Mouse (Mus musculus): Measurements from ENCODE around the gene Phlda1. TPM values are rescaled to one million over a fixed set of nuclear protein-coding genes. Genes with fewer than 3 reads are reported as not detected.
"Not testable (repeated sequence)": the region's sequence is repeated elsewhere in the genome, so short reads cannot be mapped to it uniquely, and the experiment has no call there.

The Phlda1 gene
- 1 to 10 TPM; 3.4 to 3.7 TPM for total RNA-seq (2021)
- long read RNA-seq, experiment 1, transcript Phlda1-201 (2 exons, 1,949 nt), result major isoform, 7 of 8 reads
- long read RNA-seq, experiment 1, partial matches to known transcripts, result 0 of 8 reads
- long read RNA-seq, experiment 1, other reads (novel, unspliced or antisense), result 1 of 8 reads
- long read RNA-seq, experiment 2, partial matches to known transcripts, result 0 of 4 reads
- long read RNA-seq, experiment 2, other reads (novel, unspliced or antisense), result 2 of 4 reads

DNA sequence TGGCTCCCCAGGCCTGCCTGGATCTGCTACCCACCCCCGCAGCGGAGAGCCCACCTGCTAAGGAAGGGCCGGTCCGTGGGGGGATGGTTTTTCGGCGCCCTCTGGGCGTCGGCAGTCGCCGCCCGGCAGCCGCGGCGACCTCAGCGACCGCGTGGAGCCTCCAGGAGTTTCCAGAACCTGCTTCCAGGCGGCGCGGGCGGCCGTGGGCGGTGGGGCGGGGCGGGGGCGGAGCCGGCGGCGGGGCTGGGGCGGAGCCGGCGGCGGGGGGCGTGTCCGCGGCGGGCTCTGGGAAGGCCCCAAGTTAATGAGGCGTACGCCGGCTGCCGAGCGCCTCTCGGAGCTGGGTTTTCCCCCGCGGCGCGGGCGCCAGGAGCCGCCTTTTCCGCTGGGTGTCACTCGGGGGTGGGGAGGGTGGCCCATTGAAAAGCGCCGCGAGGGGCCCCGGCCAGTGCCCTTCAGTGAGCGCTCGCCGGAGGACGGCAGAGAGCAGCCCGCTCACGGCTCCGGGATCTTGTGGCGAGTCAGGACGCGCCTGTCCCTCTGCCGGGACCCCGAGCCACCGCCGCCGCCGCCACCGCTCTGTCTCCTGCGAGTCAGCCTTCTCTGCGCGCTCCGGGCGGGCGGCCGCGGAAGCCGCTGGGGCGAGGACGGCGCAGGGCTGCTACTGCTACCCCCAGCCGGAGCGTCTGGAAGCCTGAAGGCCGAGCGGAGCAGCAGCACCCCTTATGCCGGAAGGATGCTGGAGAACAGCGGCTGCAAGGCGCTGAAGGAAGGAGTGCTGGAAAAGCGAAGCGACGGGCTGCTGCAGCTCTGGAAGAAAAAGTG is at the start of gene Phlda1:
Gene Phlda1, plus strand, starts transcription at position 186 of the 825 bp plus-strand sequence.
- peak; percentile 96 for DNase-seq

DNA sequence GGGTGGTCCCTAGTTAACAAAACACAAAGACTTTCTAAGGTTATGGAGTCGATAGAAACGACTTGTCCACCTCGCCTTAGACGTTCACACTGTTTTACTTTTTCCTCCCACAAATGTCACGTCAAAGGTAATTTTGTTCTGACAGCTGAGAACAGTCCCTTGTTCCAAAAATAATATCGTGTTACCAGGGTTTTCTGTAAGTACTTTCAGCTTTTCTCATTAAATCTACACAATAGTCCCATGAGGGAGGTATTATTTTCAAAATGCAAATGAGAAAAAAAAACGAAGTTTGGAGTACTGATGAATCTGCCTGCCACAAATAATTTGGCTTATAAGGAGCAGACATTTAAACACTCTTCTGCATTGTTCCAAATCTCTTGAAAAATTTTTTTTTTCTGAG is 48.0 kb upstream of the Phlda1 start:
- no peak for DNase-seq

DNA sequence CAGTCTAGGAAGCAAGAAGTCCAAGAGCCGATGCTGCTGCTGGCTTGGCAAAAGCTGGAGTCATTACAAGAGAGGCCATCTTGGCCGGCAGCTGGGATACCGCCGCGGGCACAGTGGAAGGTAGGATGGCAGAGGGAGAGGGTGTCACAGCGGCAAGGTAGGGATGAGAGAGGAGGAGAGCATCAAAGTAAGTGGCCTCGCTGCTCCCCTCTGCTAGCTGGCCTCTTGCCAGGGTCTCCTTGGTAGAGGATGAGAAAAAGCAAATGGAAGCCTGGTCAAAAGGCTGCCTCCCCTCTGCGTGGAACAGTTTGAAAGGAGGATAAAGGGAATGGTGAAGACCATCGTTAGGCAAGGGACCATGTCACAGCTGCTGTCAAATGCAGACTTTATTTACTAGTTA is 47.0 kb upstream of the Phlda1 start:
- no peak for DNase-seq

DNA sequence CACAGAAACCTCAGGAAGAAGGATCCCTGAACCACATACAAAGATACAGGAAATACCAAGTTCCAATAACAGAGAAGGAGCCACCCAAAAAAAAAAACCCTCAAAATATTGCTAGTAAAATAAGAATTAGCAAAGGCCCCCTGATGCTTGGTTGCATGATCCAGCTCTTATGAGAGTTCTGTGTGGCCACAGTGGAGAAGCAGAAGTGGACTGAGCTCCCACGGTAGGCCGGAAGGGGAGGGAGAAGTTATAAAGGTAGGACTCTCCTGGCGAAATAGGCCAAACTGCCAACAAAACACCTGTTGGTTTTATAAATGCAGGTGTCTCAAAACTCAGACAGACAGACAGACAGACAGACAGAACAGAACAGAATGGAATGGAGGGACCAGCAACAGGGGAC is 46.2 kb upstream of the Phlda1 start:
- no peak for DNase-seq

DNA sequence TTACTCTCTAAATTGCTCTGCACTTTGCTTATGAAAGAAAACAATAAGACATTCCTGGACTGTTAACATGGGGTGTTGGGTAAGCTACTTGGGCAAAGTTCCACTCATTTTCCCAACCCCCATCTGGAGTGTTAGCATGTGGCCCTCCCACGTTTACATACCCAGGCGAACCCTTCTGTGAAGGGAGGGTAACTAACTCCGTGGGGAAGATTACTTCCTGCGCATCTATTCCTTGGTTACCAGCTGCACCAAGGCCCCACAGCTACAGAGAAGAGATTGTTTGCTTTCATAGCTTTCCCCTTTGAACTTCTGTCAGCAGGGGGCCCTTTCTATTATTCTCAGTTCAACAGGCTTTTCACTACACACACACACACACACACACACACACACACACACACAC is 45.7 kb upstream of the Phlda1 start:
- DNase-seq, result no peak

DNA sequence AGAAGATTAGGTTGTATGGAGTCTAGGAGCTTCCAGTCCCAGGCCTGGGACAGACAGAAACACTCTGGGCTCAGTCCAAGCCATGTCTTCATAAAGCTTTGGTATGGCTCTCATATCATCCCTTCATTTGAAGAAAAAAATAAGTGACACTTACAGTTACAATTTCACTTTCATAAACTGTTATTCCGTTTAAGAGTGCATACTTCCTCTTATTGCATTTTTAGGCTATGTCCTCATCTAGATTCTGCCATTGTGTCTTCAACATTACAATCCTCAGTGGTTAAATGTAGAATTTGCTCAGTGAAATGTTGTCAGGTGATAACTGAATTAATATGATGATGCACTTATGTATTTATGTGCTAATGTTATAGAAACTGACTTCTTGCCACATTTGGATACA is 41.3 kb upstream of the Phlda1 start:
- no peak for DNase-seq

DNA sequence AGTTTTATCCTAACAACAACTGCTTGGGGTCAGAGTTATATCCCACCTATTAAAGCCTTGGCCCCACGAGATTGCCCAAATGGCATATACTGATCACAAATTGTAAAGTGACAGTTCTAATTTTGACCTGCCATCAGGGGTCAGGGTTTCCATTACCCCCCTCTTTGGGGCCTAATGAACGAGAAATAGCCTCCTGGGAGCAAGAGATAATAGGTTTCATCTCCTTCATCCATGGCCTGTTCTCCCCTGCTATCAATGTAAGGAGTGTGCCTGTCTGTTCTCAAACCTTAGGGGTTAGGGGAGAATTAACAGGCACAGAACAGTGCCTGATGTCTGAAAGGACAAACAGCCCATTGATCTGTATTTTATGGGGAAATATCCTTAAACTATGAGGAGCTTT is 40.7 kb upstream of the Phlda1 start:
- no peak for DNase-seq

DNA sequence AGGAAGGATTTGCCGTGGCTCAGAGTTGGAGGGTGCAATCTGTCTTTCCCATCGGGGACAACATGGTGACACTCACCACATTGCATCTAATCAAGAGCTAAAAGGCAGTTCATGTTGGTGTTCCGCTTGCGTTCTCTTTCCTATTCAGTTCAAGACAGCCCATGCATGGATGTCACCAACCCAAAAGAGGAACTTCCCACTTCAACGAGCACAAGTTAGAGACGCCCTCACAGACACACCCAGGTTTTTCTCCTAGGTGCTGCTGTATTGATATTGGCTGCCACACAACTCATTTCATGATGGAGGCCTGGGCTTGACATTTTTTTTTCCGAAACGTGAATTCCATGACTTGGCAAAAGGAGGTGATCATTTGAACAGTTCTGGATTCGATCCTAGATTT is 34.9 kb upstream of the Phlda1 start:
- no peak for DNase-seq

DNA sequence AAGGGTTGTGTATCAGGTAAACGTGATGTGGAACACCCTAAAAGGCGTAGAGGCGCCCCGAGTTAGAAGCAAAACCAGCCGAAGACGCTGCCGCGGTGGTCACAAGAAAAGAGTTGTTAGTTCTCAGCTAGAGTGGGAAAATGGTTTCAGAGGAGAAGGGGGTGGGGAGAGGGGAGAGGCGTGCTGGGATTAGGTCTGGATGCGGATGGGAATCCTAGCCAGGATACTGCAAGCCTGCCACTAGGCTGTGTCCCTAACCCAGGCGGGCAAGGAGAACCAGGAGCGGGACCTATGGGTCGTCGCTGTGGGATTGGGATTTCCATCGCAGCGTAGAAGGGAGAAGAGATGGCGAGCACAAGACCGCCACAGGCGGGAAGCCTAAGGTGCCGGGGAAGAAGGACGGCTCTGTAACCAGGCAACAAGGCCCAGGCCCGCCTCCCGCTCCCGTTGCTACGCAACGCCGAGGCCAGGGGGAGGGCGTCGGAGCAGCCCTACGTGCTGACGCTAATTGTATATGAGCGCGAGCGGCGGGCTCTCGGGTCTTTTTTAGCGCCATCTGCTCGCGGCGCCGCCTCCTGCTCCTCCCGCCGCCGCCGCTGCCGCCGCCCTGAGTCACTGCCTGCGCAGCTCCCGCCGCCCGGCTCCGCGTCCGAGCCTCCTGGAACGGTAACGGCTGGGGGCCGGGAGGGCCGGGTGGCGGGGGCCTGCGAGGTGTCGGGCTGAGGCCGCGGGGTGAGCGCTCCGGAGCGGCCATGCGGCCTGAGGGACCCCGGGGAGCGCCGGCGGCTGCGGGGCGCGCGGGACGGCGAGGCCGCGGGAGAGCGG is 33.2 kb upstream of the Phlda1 start, which contains the start of gene Nap1l1:
Gene Nap1l1, plus strand, starts transcription at position 538 of the 825 bp plus-strand sequence.
- DNase-seq, result peak; percentile 96

DNA sequence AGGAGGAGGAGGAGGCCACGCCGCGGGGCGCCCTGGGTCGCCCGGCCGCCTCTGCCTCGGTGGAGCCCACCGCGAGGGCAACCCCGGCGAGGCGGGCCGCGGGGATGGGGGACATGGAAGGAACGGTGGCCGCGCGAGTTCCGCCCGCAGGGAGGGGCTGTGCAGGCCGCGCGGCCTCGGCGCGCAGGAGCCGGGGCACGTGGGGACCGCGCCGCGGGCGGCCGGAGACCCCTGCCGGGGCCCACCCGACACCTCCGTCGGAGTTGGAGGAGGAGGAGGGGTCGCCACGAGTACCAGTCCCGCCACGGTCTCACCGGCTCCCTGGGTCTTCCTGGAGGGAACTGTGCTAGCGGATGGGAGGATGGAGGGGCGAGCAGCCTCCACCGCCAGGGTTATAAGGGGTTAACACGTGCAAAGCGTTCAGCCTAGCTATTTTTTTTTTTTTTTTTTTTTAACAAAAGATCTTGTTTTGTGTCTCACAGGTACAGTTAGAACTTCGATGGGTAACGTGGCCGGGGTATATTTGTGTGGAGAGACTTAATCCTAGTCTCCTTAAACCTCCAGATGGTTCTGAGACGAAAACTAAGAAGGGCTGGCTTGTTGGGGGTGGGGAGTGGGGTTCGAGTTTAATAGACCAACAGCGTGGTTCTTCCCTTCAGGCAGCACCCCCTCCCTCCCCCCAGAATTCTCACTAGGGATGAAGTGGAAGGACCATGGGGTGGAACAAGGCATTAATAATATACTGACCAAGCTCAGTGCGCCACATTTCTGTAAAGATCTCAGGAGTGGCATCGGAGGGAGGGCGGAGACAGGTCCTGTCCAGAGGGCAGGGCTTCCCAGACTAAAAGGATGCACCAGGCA is 32.3 kb upstream of the Phlda1 start:
- DNase-seq, result no peak

DNA sequence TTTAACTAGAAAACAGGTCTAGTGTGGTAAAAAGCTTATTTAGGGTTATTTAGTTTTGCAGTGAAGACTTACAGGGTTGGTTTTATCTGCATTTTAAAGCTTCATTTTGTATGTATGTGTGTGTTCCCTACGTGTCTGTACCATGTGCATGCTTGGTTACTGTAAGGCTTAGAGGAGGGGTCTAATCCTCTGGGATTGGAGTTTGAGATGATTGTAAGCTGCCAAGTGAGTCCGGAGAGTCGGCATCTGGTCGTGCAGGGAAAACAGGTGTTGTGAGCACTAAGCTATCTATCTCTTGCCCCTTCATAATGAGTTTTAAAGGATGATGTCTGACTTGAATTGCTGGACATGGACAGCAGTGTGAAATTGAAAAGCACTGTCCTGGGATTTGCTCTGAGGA is 29.8 kb upstream of the Phlda1 start:
- no peak for DNase-seq

DNA sequence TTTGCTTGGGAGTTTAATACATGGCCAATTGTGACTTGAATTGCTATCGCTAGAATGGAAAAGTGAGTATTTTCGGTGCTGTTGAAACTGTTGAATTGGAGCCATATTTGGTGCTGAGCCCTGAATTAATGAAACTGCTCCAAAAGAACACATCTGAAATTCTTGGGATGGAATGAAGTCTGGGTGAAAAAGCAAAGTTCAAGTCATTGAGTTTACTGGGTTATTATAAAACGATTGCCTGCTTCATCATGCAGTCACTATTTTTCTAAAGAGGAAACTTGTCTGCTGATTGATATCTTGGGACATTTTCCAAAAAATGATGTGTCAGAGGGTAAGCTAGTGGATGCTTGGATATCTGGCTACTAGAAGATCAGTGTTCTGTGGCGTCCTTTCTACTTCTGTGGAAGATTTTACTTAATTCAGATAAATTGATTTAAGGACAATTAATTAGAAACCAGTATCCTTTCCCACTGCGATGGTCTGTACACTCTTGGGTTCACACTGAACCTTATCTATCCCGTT is 29.0 kb upstream of the Phlda1 start:
- DNase-seq, result no peak

DNA sequence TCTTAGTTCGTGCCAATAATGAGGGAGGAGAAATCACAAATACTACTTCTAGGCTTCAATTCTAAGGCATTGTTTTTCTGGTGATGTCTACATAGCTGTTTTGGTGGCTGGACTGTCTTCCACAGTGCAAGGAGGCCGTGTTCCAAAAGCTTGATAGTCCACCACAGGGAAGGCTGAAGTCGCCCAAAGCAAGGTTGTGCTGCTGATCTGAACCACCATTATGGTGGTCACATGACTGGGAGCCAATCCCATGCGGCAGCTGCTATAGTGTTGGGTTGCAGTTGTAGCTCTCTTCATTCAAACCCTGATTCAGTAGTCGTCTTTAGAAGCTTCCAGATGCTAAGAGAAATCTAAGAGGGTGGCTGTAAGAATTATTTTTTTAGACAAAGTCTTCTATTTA is 26.5 kb upstream of the Phlda1 start:
- no peak for DNase-seq

DNA sequence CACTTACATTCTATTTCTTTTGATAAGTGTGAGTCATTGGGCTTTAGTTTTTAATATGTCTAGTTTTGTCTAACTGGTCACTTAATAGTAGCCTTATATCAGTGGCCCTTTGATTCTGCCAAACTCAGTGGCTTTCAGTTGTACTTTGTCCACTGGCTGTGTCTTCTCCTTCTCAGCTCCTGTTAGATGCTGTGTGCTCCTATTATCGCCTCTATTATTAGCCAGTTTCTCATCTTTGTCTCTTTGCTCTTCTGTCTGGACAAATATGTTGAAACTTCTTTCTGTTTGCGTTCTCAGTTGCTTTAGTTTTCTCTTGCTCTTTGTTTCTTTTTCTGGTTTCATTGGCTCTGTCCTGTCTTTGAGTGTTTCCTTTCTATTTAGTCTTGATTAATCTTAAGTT is 23.4 kb upstream of the Phlda1 start:
- DNase-seq, result no peak

DNA sequence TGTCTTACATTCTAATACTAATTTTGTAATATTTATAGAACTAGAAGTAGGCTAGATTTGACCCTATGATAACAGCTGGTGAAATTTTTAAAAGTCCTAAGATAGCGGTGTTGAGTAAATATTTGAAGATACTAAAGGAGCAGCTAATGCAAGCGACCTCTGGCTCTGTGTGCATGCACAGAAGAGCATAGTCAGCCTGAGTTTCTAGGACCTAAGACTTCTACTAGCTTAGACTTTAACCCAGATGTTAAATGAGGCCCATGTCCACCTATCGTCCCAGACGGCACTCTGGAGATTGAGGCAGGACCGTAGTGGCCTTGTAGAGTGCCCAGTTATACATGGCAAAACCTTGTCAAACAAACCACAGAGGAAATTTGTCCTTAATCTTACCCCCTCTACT is 22.0 kb upstream of the Phlda1 start:
- no peak for DNase-seq

DNA sequence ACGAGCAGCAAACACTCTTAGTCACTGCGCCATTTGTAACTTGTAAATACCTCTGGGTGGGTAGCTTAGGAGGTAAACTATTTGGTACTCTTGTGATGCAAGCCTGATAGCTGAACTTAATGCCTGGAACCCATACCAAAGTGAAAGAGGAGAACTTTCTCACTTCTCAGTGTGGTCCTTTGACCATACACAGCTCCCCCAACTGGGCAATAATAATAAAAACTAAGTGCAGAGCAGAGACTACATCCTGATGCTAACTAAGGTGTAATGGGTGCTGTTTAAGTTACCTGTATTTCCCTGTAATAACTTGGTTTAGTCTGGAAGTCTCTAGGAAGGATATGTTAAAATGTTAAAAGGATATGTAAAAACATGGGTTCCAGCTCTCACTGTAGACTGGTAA is 17.3 kb upstream of the Phlda1 start:
- no peak for DNase-seq

DNA sequence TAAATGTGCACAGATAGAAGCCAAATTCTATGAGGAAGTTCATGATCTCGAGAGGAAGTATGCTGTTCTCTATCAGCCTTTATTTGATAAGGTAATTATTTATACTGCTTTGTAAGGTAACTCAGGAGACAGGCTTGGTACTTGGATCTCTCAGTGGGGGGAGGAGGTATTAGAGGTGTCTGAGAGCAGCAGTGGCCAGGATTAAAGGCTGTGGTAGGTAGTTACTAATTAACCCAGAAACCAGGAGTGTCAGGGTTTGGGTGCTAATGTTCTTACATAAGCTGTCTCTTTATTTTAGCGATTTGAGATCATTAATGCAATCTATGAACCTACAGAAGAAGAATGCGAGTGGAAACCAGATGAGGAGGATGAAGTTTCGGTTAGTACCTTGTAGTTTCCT is 16.0 kb upstream of the Phlda1 start:
- DNase-seq, result not testable (repeated sequence)

DNA sequence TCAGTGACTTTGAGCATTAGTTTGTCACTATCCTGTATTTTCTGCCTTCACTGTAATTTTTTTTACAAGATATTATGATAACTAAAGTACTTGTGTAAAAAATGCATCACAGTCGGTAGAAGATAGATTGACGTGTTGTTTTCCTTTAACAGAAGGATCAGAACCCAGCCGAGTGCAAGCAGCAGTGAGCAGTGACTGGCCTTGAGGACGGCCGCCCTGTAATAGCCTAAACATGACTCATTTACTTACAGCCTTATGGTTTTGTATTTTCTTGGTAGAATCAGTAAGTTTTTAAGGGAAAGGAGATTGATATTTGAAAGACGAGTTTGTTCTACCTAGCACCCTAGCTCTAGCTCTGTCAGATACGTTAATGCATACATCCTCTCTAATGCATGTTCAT is 10.2 kb upstream of the Phlda1 start:
- DNase-seq, result no peak

DNA sequence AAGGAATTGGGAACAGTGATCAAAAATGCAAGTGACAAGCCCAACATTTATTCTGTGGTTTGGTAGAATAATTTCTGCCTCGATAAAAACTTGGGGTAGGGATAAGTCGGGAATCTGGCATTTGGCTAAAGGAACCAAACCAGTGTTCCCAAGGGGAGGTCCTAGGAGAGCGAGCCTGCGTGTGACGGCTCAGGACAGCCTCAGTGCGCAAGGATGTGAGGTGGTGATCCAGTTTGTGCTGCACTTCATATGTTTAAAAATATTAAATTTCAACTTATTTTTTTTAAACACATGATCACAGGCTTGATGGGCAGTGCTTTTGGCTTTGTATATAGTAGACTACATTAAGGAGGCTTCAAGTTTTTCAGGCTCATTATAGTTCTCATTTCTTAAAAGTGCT is 6.2 kb upstream of the Phlda1 start:
- DNase-seq, result no peak

DNA sequence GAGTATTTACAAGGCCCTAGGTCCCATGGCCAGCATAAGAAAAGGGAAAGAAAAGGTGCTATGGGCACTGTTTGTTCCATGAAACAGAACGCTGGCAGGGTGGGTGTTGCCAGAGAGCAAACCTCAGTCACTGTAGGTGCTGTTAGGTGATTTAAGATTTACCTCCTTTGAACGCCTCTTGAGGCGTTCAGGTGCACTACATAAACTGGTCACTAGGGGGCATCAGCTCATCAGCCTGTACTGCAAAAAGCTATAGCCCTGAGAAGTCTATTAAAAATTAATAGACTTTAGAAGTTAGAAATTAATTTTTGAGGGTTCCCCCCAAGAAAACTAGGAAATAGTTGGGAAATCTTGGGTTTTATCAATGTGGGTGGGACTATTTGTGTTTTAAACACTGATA is 3.0 kb upstream of the Phlda1 start:
- peak; percentile 43 for DNase-seq

DNA sequence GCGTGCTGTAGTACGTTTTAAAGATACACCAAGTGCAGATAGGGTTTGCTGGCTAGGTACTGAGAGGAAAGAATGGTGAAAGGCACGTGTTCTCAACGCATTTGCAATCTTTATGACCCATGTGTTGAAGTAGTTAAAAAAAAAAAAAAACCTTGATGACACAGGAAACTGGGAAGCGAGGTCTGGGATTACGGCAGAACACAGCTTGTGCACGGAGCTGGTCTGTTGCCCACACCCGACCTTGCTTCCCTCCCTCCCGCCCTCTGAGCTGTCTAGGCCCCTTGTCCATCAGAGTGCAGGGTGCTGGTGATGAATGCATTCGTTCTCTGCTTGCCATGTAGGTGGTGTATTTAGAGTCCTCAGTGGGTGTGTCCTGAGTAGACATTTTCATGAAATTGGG is 2.4 kb upstream of the Phlda1 start:
- DNase-seq, result no peak

DNA sequence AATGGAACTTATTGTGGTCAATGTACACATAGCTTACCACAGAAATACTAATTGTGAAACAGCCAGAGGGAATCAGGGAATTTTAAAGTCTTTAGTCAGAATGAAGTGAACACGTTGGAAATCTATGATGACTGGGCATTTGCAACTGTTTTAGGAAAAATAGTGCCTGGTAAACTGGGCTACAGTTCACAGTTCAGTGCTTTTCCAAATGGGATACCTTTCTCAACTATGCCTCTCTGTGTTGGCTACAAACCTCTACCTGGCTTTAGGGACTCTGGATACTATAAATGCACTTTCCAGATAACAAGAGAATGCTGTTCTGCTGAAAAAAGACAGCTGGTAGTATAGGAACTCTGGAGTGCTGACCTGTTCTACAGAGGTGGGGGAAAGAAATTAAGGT is 1.5 kb upstream of the Phlda1 start:
- DNase-seq, result no peak

Measured in gastrocnemius, postnatal 25 days (tissue).